Mouse (Mus musculus) liver, embryonic 15.5 days (tissue): Measurements from ENCODE around the gene Bend5. TPM values are rescaled to one million over a fixed set of nuclear protein-coding genes. Genes with fewer than 3 reads are reported as not detected.

Source experiments
- ATAC-seq: fragments of 200-750 bp; cut with Nextera tagmentation; 2 replicates; pipeline ENCODE4 v1.8.0; 2017; ENCODE audit warnings: moderate number of reproducible peaks, mild to moderate bottlenecking, moderate library complexity; ENCODE audit not compliant: insufficient read depth
- H3K27ac ChIP-seq: fragments of 300-500 bp; sonication (generic); replicated peaks from 2 replicates; pipeline ENCODE4 v1.5.1; 2015; ENCODE audit warnings: mild to moderate bottlenecking, inconsistent platforms
- H3K27me3 ChIP-seq: fragments of 300-500 bp; sonication (generic); 2 replicates; pipeline ENCODE4 v1.6.1; 2015; ENCODE audit warnings: mild to moderate bottlenecking, inconsistent platforms
- H3K36me3 ChIP-seq: fragments of 300-500 bp; sonication (generic); replicated peaks from 2 replicates; pipeline ENCODE4 v1.6.1; 2015; ENCODE audit warnings: moderate library complexity, mild to moderate bottlenecking, inconsistent platforms
- H3K4me1 ChIP-seq: fragments of 300-500 bp; sonication (generic); replicated peaks from 2 replicates; pipeline ENCODE4 v1.6.1; 2015; ENCODE audit warnings: inconsistent platforms
- H3K4me2 ChIP-seq: fragments of 300-500 bp; sonication (generic); 2 replicates; pipeline ENCODE4 v1.6.1; 2015; ENCODE audit warnings: moderate library complexity, mild to moderate bottlenecking, inconsistent platforms
- H3K4me3 ChIP-seq: fragments of 300-500 bp; sonication (generic); replicated peaks from 2 replicates; pipeline ENCODE4 v1.5.1; 2015; ENCODE audit warnings: mild to moderate bottlenecking, inconsistent platforms
- H3K9ac ChIP-seq: fragments of 300-500 bp; sonication (generic); 2 replicates; pipeline ENCODE4 v1.6.1; 2015; ENCODE audit warnings: moderate library complexity, mild to moderate bottlenecking, inconsistent platforms
- H3K9me3 ChIP-seq: fragments of 300-500 bp; sonication (generic); replicated peaks from 2 replicates; pipeline ENCODE4 v1.6.1; 2016; ENCODE audit warnings: inconsistent platforms
- WGBS: fragments of 180-500 bp; shearing (Covaris S2); methylation state at CpG from one replicate; pipeline ENCODE4 v1.1.7; 2015; ENCODE audit warnings: mixed read lengths; ENCODE audit not compliant: insufficient replicate concordance; 5-methylcytosine and 5-hydroxymethylcytosine counted together
- polyA plus RNA-seq: library from polyadenylated mRNA; unstranded; fragments of >200 nt; fragmentation: Nextera tagmentation; extraction: Ambion mirVana; gene quantifications from 2 replicates; pipeline ENCODE4 v1.2.1, GENCODE M21; 2015

Bend5 gene
- polyA plus RNA-seq, 1 experiment from 2014 or later = 0.68 TPM

GRCm38 (mm10) chr4:111487233-111487843 is 72.5 kb downstream of the Bend5 start:
- H3K36me3 ChIP-seq = no peaks in the 10 kb centered on the region
- no peaks in the 10 kb centered on the region for H3K27me3 ChIP-seq
- WGBS = 78% methylated on average over 4 of the region's 4 CpGs
- H3K9me3 ChIP-seq = no peaks in the 10 kb centered on the region
- H3K4me1 ChIP-seq = no peaks in the 10 kb centered on the region
- no peak overlapping the region for H3K4me2 ChIP-seq
- no peak for ATAC-seq
- H3K27ac ChIP-seq = no peak overlapping the region
- H3K9ac ChIP-seq = no peak overlapping the region
- no peak overlapping the region for H3K4me3 ChIP-seq

GRCm38 (mm10) chr4:111493750-111494404 is 79.1 kb downstream of the Bend5 start:
- Histone ChIP-seq H3K27ac (no peak overlapping the region), H3K4me1 (no peaks in the 10 kb centered on the region), H3K9me3 (no peaks in the 10 kb centered on the region), H3K4me3 (no peak overlapping the region), H3K27me3 (no peaks in the 10 kb centered on the region), H3K4me2 (no peak overlapping the region), H3K36me3 (no peaks in the 10 kb centered on the region), H3K9ac (no peak overlapping the region)
- ATAC-seq = no peak
- WGBS = 43% methylated on average over 5 of the region's 5 CpGs

GRCm38 (mm10) chr4:111495949-111496348 is 81.1 kb downstream of the Bend5 start:
- Histone ChIP-seq H3K27ac (no peak overlapping the region), H3K9ac (no peak overlapping the region), H3K4me2 (no peak overlapping the region), H3K27me3 (no peaks in the 10 kb centered on the region), H3K4me3 (no peak overlapping the region), H3K4me1 (peaks cover 16% of the 10 kb centered on the region), H3K9me3 (no peaks in the 10 kb centered on the region), H3K36me3 (no peaks in the 10 kb centered on the region)
- ATAC-seq = no peak
- 2% methylated on average over 2 of the region's 2 CpGs for WGBS

GRCm38 (mm10) chr4:111498751-111499150 is 83.9 kb downstream of the Bend5 start:
- ATAC-seq = no peak
- H3K4me2 ChIP-seq = no peak overlapping the region
- no peaks in the 10 kb centered on the region for H3K9me3 ChIP-seq
- 48% methylated on average over 3 of the region's 3 CpGs for WGBS
- H3K4me1 ChIP-seq = peaks cover 44% of the 10 kb centered on the region
- H3K9ac ChIP-seq = no peak overlapping the region
- no peaks in the 10 kb centered on the region for H3K27me3 ChIP-seq
- H3K27ac ChIP-seq = no peak overlapping the region
- H3K4me3 ChIP-seq = no peak overlapping the region
- no peaks in the 10 kb centered on the region for H3K36me3 ChIP-seq

- no peak overlapping the region for H3K9ac ChIP-seq
- H3K4me1 ChIP-seq = peaks cover 46% of the 10 kb centered on the region
- 44% methylated on average over 1 of the region's 1 CpGs for WGBS
- H3K4me2 ChIP-seq = peak overlapping the region; percentile 57
- H3K4me3 ChIP-seq = no peak overlapping the region
- H3K27ac ChIP-seq = peak overlapping the region; percentile 83
- H3K36me3 ChIP-seq = no peaks in the 10 kb centered on the region
- no peaks in the 10 kb centered on the region for H3K9me3 ChIP-seq
- ATAC-seq = peak; percentile 83
- H3K27me3 ChIP-seq = no peaks in the 10 kb centered on the region
Observed at GRCm38 (mm10) chr4:111501441-111501840, 86.6 kb downstream of the Bend5 start.

GRCm38 (mm10) chr4:111502965-111503727 is 88.3 kb downstream of the Bend5 start:
- Histone ChIP-seq H3K9ac (peak overlapping the region; percentile 37; the same call in 1 of the 2 replicates), H3K4me2 (peak overlapping the region; percentile 61), H3K27me3 (no peaks in the 10 kb centered on the region), H3K4me3 (peak overlapping the region; percentile 32), H3K27ac (peak overlapping the region; percentile 68), H3K36me3 (no peaks in the 10 kb centered on the region), H3K4me1 (peaks cover 57% of the 10 kb centered on the region), H3K9me3 (no peaks in the 10 kb centered on the region)
- peak; percentile 78 for ATAC-seq
- 41% methylated on average over 5 of the region's 5 CpGs for WGBS

GRCm38 (mm10) chr4:111504952-111505351 is 90.1 kb downstream of the Bend5 start:
- Histone ChIP-seq H3K9me3 (no peaks in the 10 kb centered on the region), H3K36me3 (no peaks in the 10 kb centered on the region), H3K4me1 (peaks cover 51% of the 10 kb centered on the region), H3K27me3 (no peaks in the 10 kb centered on the region), H3K4me3 (no peak overlapping the region), H3K4me2 (no peak overlapping the region), H3K27ac (no peak overlapping the region), H3K9ac (no peak overlapping the region)
- ATAC-seq = no peak
- WGBS = 66% methylated on average over 2 of the region's 2 CpGs
